Mouse (Mus musculus) E14TG2a.4 (cell line): ENCODE results near the gene Ldah.

Source experiments
- H3K27me3 ChIP-seq: 2 replicates; pipeline ENCODE4 v1.6.1; 2014; ENCODE audit warnings: low read length, control low read depth; ENCODE audit not compliant: insufficient read depth
- H3K36me3 ChIP-seq: 2 replicates; pipeline ENCODE4 v1.6.1; 2014; ENCODE audit warnings: low read length, control low read depth; ENCODE audit not compliant: insufficient read depth
- H3K4me1 ChIP-seq: replicated peaks from 2 replicates; pipeline ENCODE4 v1.6.1; 2014; ENCODE audit warnings: low read depth, low read length, control low read depth
- H3K4me3 ChIP-seq: replicated peaks from 2 replicates; pipeline ENCODE4 v1.5.1; 2014; ENCODE audit warnings: mild to moderate bottlenecking, low read length
- H3K9me3 ChIP-seq: 2 replicates; pipeline ENCODE4 v1.6.1; 2014; ENCODE audit warnings: low read length, control low read depth
- CTCF ChIP-seq: conservative IDR thresholded peaks from 2 replicates; pipeline ENCODE4 v1.5.1; 2014; ENCODE audit warnings: low read length
- NANOG ChIP-seq: IDR thresholded peaks from 2 replicates; pipeline ENCODE4 v1.6.1; 2014; ENCODE audit warnings: borderline replicate concordance, low read length, mixed read lengths
- POU5F1 ChIP-seq: IDR thresholded peaks from 2 replicates; pipeline ENCODE4 v1.6.1; 2014; ENCODE audit warnings: low read length, borderline replicate concordance

Gene Ldah

GRCm38 (mm10) chr12:8291157-8291853 lies 83.4 kb downstream of the Ldah start:
- Histone ChIP-seq H3K4me1 (peaks cover 6% of the 10 kb centered on the region), H3K27me3 (peaks cover 45% of the 10 kb centered on the region), H3K9me3 (no peaks in the 10 kb centered on the region), H3K36me3 (no peaks in the 10 kb centered on the region), H3K4me3 (no peak overlapping the region)
- TF ChIP-seq POU5F1 (no peak), CTCF (no peak), NANOG (no peak)

GRCm38 (mm10) chr12:8295307-8295913 lies 87.5 kb downstream of the Ldah start:
- peaks cover 6% of the 10 kb centered on the region for H3K4me1 ChIP-seq
- H3K4me3 ChIP-seq = no peak overlapping the region
- H3K36me3 ChIP-seq = no peaks in the 10 kb centered on the region
- H3K27me3 ChIP-seq = peaks cover 81% of the 10 kb centered on the region
- peaks cover 18% of the 10 kb centered on the region for H3K9me3 ChIP-seq
- no peak for TF ChIP-seq NANOG
- no peak for TF ChIP-seq CTCF
- TF ChIP-seq POU5F1 = no peak

GRCm38 (mm10) chr12:8296154-8296553 lies 88.2 kb downstream of the Ldah start:
- TF ChIP-seq CTCF (no peak), POU5F1 (no peak), NANOG (no peak)
- peaks cover 25% of the 10 kb centered on the region for H3K9me3 ChIP-seq
- no peak overlapping the region for H3K4me3 ChIP-seq
- H3K4me1 ChIP-seq = peaks cover 11% of the 10 kb centered on the region
- no peaks in the 10 kb centered on the region for H3K36me3 ChIP-seq
- H3K27me3 ChIP-seq = peaks cover 88% of the 10 kb centered on the region

- Histone ChIP-seq H3K9me3 (peaks cover 26% of the 10 kb centered on the region), H3K4me1 (peaks cover 19% of the 10 kb centered on the region), H3K36me3 (no peaks in the 10 kb centered on the region), H3K27me3 (peaks cover 92% of the 10 kb centered on the region), H3K4me3 (peak overlapping the region; percentile 73)
- TF ChIP-seq POU5F1 (no peak), CTCF (no peak), NANOG (no peak)
These were observed 89.8 kb downstream of the Ldah start for GRCm38 (mm10) chr12:8297586-8298214.

- peak overlapping the region; percentile 73 for H3K4me3 ChIP-seq
- peaks cover 26% of the 10 kb centered on the region for H3K4me1 ChIP-seq
- H3K9me3 ChIP-seq = peaks cover 26% of the 10 kb centered on the region
- H3K27me3 ChIP-seq = peaks cover 94% of the 10 kb centered on the region
- TF ChIP-seq CTCF (no peak), NANOG (no peak), POU5F1 (no peak)
- H3K36me3 ChIP-seq = no peaks in the 10 kb centered on the region
These were observed 90.6 kb downstream of the Ldah start for GRCm38 (mm10) chr12:8298361-8299142.

GRCm38 (mm10) chr12:8299143-8300110 lies 91.5 kb downstream of the Ldah start:
- Histone ChIP-seq H3K9me3 (peaks cover 26% of the 10 kb centered on the region), H3K27me3 (peaks cover 93% of the 10 kb centered on the region), H3K36me3 (no peaks in the 10 kb centered on the region), H3K4me1 (peaks cover 26% of the 10 kb centered on the region), H3K4me3 (peak overlapping the region; percentile 73)
- no peak for TF ChIP-seq CTCF
- no peak for TF ChIP-seq POU5F1
- no peak for TF ChIP-seq NANOG

GRCm38 (mm10) chr12:8300111-8300480 lies 92.2 kb downstream of the Ldah start:
- no peak overlapping the region for H3K4me3 ChIP-seq
- no peaks in the 10 kb centered on the region for H3K36me3 ChIP-seq
- peaks cover 27% of the 10 kb centered on the region for H3K4me1 ChIP-seq
- peaks cover 92% of the 10 kb centered on the region for H3K27me3 ChIP-seq
- H3K9me3 ChIP-seq = peaks cover 26% of the 10 kb centered on the region
- no peak for TF ChIP-seq POU5F1
- TF ChIP-seq NANOG = no peak
- TF ChIP-seq CTCF = no peak
